Comparison of ENCODE assay signal across 23 mouse cellular contexts in genomic region chr9:14222936-14223335, GRCm38 (mm10).
"Had no signal": no experiment of that assay in that cellular context is flagged by ENCODE, and none has a peak within 500 bp of the region (broad histone marks: within the 10 kb centered on the region; RNA-seq: fewer than 3 reads in every experiment).

No protein-coding gene starts in this region.

- H3K36me3 ChIP-seq: heart, embryonic 10.5 days; heart, embryonic 12.5 days; hindbrain, embryonic 13.5 days; hindbrain, embryonic 15.5 days; kidney, embryonic 15.5 days; limb, embryonic 13.5 days; limb, embryonic 15.5 days had no signal

- H3K4me3 ChIP-seq: heart, embryonic 10.5 days; heart, embryonic 12.5 days; hindbrain, embryonic 13.5 days; hindbrain, embryonic 15.5 days; kidney, embryonic 15.5 days; limb, embryonic 13.5 days; limb, embryonic 15.5 days had no signal

- H3K27ac ChIP-seq: heart, embryonic 10.5 days; hindbrain, embryonic 13.5 days; hindbrain, embryonic 15.5 days; hindbrain, postnatal 0 days; kidney, embryonic 15.5 days; kidney, postnatal 0 days; limb, embryonic 13.5 days; limb, embryonic 15.5 days had no signal

- H3K9ac ChIP-seq: heart, embryonic 12.5 days; hindbrain, embryonic 13.5 days; hindbrain, embryonic 15.5 days; kidney, embryonic 15.5 days; limb, embryonic 13.5 days; limb, embryonic 15.5 days had no signal

- ATAC-seq: hindbrain, postnatal 0 days; intestine, embryonic 16.5 days had no signal

- H3K4me1 ChIP-seq: heart, embryonic 10.5 days; heart, embryonic 12.5 days; hindbrain, embryonic 13.5 days; hindbrain, embryonic 15.5 days; kidney, embryonic 15.5 days; limb, embryonic 13.5 days; limb, embryonic 15.5 days had no signal

- DNase-seq: gastrocnemius, postnatal 14 days; gastrocnemius, postnatal 36 days; heart, adult 18-20 months; heart, postnatal 14 days; heart, postnatal 36 days; kidney, adult 11 months; kidney, adult 2 months; kidney, adult 9 months; kidney, postnatal 14 days; kidney, postnatal 36 days; layer of hippocampus, adult 9-11 months; layer of hippocampus, postnatal 36 days; left cerebral cortex, postnatal 4 days had no signal

- H3K27me3 ChIP-seq: heart, embryonic 12.5 days; hindbrain, embryonic 13.5 days; hindbrain, embryonic 15.5 days; kidney, embryonic 15.5 days; limb, embryonic 13.5 days; limb, embryonic 15.5 days had no signal

- H3K4me2 ChIP-seq: heart, embryonic 12.5 days; hindbrain, embryonic 13.5 days; hindbrain, embryonic 15.5 days; kidney, embryonic 15.5 days; limb, embryonic 13.5 days; limb, embryonic 15.5 days had no signal

- H3K9me3 ChIP-seq: heart, embryonic 10.5 days; heart, embryonic 12.5 days; hindbrain, embryonic 13.5 days; hindbrain, embryonic 15.5 days; kidney, embryonic 15.5 days; limb, embryonic 13.5 days; limb, embryonic 15.5 days had no signal
